Mouse (Mus musculus): Measurements from ENCODE around the gene Bicral. TPM values are rescaled to one million over a fixed set of nuclear protein-coding genes. Genes with fewer than 3 reads are reported as not detected.

Gene Bicral
- polyA plus RNA-seq, 1 experiment from 2014 or later: 1.8 TPM

- no peaks in the 10 kb centered on the region for H3K27me3 ChIP-seq (ENCODE audit: insufficient read depth, low read length)
- DNase-seq (peak; percentile 87), ATAC-seq (peak; percentile 77)
- peak overlapping the region; percentile 91 for H3K4me3 ChIP-seq (ENCODE audit: low read depth, low read length)
- no peaks in the 10 kb centered on the region for H3K9me3 ChIP-seq (ENCODE audit: low read length)
- H3K9ac ChIP-seq (replicated peaks): peak overlapping the region; percentile 100
- no peak for TF ChIP-seq EP300 (IDR thresholded peaks at IDR 0.05; ENCODE audit: low read depth)
- no peak for TF ChIP-seq CTCF (IDR thresholded peaks at IDR 0.05; ENCODE audit: low read depth)
- peak overlapping the region; percentile 100 for H3K27ac ChIP-seq (ENCODE audit: low read depth)
- H3K4me1 ChIP-seq (ENCODE audit: insufficient read depth): peaks cover 26% of the 10 kb centered on the region
- peak overlapping the region; percentile 84 for H3K4me2 ChIP-seq (ENCODE audit: low read depth, low read length)
- under 1% methylated on average over 81 of the region's 87 CpGs for WGBS (ENCODE audit: insufficient replicate concordance)
- no peaks in the 10 kb centered on the region for H3K36me3 ChIP-seq (replicated peaks; ENCODE audit: insufficient read depth, low read length)
Observed at GRCm38 (mm10) chr17:46856471-46857360, 1.6 kb downstream of the Bicral start.

- Histone ChIP-seq H3K4me2 (ENCODE audit: low read depth, low read length) (peak overlapping the region; percentile 84), H3K9ac (replicated peaks) (peak overlapping the region; percentile 100), H3K4me1 (ENCODE audit: insufficient read depth) (peaks cover 29% of the 10 kb centered on the region), H3K27me3 (ENCODE audit: insufficient read depth, low read length) (no peaks in the 10 kb centered on the region), H3K9me3 (ENCODE audit: low read length) (no peaks in the 10 kb centered on the region), H3K27ac (ENCODE audit: low read depth) (peak overlapping the region; percentile 100), H3K4me3 (ENCODE audit: low read depth, low read length) (peak overlapping the region; percentile 91), H3K36me3 (replicated peaks; ENCODE audit: insufficient read depth, low read length) (no peaks in the 10 kb centered on the region)
- 10% methylated on average over 4 of the region's 4 CpGs for whole genome bisulfite sequencing (ENCODE audit: insufficient replicate concordance)
- DNase-seq (no peak), ATAC-seq (no peak)
- TF ChIP-seq CTCF (IDR thresholded peaks at IDR 0.05; ENCODE audit: low read depth) (no peak), EP300 (IDR thresholded peaks at IDR 0.05; ENCODE audit: low read depth) (no peak)
Observed at GRCm38 (mm10) chr17:46856107-46856388, 2.2 kb downstream of the Bicral start.

- 58% methylated on average over 15 of the region's 15 CpGs for WGBS (ENCODE audit: insufficient replicate concordance)
Observed at GRCm38 (mm10) chr17:46855328-46856106, 2.8 kb downstream of the Bicral start.

GRCm38 (mm10) chr17:46854640-46855110 lies 3.6 kb downstream of the Bicral start:
- Histone ChIP-seq H3K4me2 (ENCODE audit: low read depth, low read length) (no peak overlapping the region), H3K27ac (ENCODE audit: low read depth) (0 out of 2 replicates have a peak overlapping the region, but pooled peaks have one; percentile 17), H3K9me3 (ENCODE audit: low read length) (no peaks in the 10 kb centered on the region), H3K9ac (replicated peaks) (no peak overlapping the region; the same call in 1 of the 2 replicates), H3K4me3 (ENCODE audit: low read depth, low read length) (no peak overlapping the region), H3K27me3 (ENCODE audit: insufficient read depth, low read length) (no peaks in the 10 kb centered on the region), H3K36me3 (replicated peaks; ENCODE audit: insufficient read depth, low read length) (no peaks in the 10 kb centered on the region), H3K4me1 (ENCODE audit: insufficient read depth) (peaks cover 29% of the 10 kb centered on the region)
- DNase-seq (no peak), ATAC-seq (no peak)
- TF ChIP-seq EP300 (IDR thresholded peaks at IDR 0.05; ENCODE audit: low read depth) (no peak), CTCF (IDR thresholded peaks at IDR 0.05; ENCODE audit: low read depth) (no peak)
- 52% methylated on average over 8 of the region's 8 CpGs for WGBS (ENCODE audit: insufficient replicate concordance)

More at GRCm38 (mm10) chr17:46855328-46856106, 2.8 kb downstream of the Bicral start:
- peak overlapping the region; percentile 100 for H3K27ac ChIP-seq (ENCODE audit: low read depth)
- no peaks in the 10 kb centered on the region for H3K9me3 ChIP-seq (ENCODE audit: low read length)
- H3K4me3 ChIP-seq (ENCODE audit: low read depth, low read length): peak overlapping the region; percentile 91
- peak overlapping the region; percentile 84 for H3K4me2 ChIP-seq (ENCODE audit: low read depth, low read length)
- TF ChIP-seq CTCF (IDR thresholded peaks at IDR 0.05; ENCODE audit: low read depth): no peak
- no peak for TF ChIP-seq EP300 (IDR thresholded peaks at IDR 0.05; ENCODE audit: low read depth)
- peak overlapping the region; percentile 100 for H3K9ac ChIP-seq (replicated peaks)
- no peaks in the 10 kb centered on the region for H3K27me3 ChIP-seq (ENCODE audit: insufficient read depth, low read length)
- DNase-seq (peak; percentile 37), ATAC-seq (no peak)
- H3K36me3 ChIP-seq (replicated peaks; ENCODE audit: insufficient read depth, low read length): no peaks in the 10 kb centered on the region
- H3K4me1 ChIP-seq (ENCODE audit: insufficient read depth): peaks cover 29% of the 10 kb centered on the region

GRCm38 (mm10) chr17:46854096-46854495 lies 4.2 kb downstream of the Bicral start:
- 84% methylated on average over 7 of the region's 7 CpGs for WGBS (ENCODE audit: insufficient replicate concordance)
- DNase-seq (no peak), ATAC-seq (no peak)
- H3K27ac ChIP-seq (ENCODE audit: low read depth): 0 out of 2 replicates have a peak overlapping the region, but pooled peaks have one; percentile 17
- TF ChIP-seq EP300 (IDR thresholded peaks at IDR 0.05; ENCODE audit: low read depth) (no peak), CTCF (IDR thresholded peaks at IDR 0.05; ENCODE audit: low read depth) (no peak)
- H3K9me3 ChIP-seq (ENCODE audit: low read length): no peaks in the 10 kb centered on the region
- no peak overlapping the region for H3K9ac ChIP-seq (replicated peaks)
- H3K36me3 ChIP-seq (replicated peaks; ENCODE audit: insufficient read depth, low read length): no peaks in the 10 kb centered on the region
- H3K27me3 ChIP-seq (ENCODE audit: insufficient read depth, low read length): no peaks in the 10 kb centered on the region
- H3K4me1 ChIP-seq (ENCODE audit: insufficient read depth): peaks cover 29% of the 10 kb centered on the region
- H3K4me3 ChIP-seq (ENCODE audit: low read depth, low read length): no peak overlapping the region
- H3K4me2 ChIP-seq (ENCODE audit: low read depth, low read length): no peak overlapping the region

GRCm38 (mm10) chr17:46853281-46853680 lies 5.0 kb downstream of the Bicral start:
- DNase-seq (peak; percentile 34), ATAC-seq (no peak)
- Histone ChIP-seq H3K4me2 (ENCODE audit: low read depth, low read length) (no peak overlapping the region), H3K36me3 (replicated peaks; ENCODE audit: insufficient read depth, low read length) (no peaks in the 10 kb centered on the region), H3K27ac (ENCODE audit: low read depth) (0 out of 2 replicates have a peak overlapping the region, but pooled peaks have one; percentile 8), H3K9ac (replicated peaks) (no peak overlapping the region), H3K9me3 (ENCODE audit: low read length) (no peaks in the 10 kb centered on the region), H3K4me3 (ENCODE audit: low read depth, low read length) (no peak overlapping the region), H3K27me3 (ENCODE audit: insufficient read depth, low read length) (no peaks in the 10 kb centered on the region), H3K4me1 (ENCODE audit: insufficient read depth) (peaks cover 29% of the 10 kb centered on the region)
- no peak for TF ChIP-seq CTCF (IDR thresholded peaks at IDR 0.05; ENCODE audit: low read depth)
- TF ChIP-seq EP300 (IDR thresholded peaks at IDR 0.05; ENCODE audit: low read depth): no peak
- 58% methylated on average over 6 of the region's 6 CpGs for WGBS (ENCODE audit: insufficient replicate concordance)

Measured in liver, postnatal 0 days (tissue).